Mouse (Mus musculus) heart, postnatal 0 days (tissue): ENCODE results near the gene Klhl11.

Experiments
- CTCF ChIP-seq: IDR thresholded peaks from 2 replicates; pipeline ENCODE4 v1.5.1; 2016; ENCODE audit warnings: antibody characterized with exemption, control low read depth, low read depth
- EP300 ChIP-seq: IDR thresholded peaks from 2 replicates; pipeline ENCODE4 v1.6.1; 2016; ENCODE audit warnings: antibody characterized with exemption, low read depth

GRCm38 (mm10) chr11:100519188-100519587, 46.6 kb upstream of the Klhl11 start:
- TF ChIP-seq CTCF = no peak
- TF ChIP-seq EP300 = no peak
